Mouse (Mus musculus): Measurements from ENCODE around the gene Ywhag. TPM values are rescaled to one million over a fixed set of nuclear protein-coding genes. Genes with fewer than 3 reads are reported as not detected.
A peak's percentile ranks its signal among the peaks of the same experiment; 100 is the strongest.

Ywhag gene
- polyA plus RNA-seq, 1 experiment from 2014 or later: 57.1 TPM

DNA sequence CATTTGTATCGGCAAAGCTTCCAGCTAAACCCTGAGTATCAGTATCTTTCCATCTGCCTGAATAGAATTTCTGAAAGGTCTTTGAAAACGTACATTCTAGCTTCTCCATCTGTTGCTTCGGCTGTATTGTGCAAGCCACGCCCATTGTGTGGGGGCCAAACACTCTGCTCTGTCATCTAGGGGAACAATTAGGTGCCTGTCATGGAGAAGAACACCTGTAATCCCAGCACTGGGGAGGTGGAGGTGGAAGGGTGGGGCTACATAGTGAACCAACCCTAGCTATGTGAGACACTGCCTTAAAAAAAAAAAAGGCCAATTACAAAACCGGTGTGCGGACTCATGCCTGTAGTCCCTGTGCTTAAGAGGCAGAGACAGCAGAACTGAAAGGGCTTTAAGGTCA is 8.3 kb upstream of the Ywhag start:
- H3K4me2 ChIP-seq (replicated peaks; ENCODE audit: low read depth): no peak overlapping the region
- TF ChIP-seq CTCF (IDR thresholded peaks at IDR 0.05; ENCODE audit: low read depth): no peak

DNA sequence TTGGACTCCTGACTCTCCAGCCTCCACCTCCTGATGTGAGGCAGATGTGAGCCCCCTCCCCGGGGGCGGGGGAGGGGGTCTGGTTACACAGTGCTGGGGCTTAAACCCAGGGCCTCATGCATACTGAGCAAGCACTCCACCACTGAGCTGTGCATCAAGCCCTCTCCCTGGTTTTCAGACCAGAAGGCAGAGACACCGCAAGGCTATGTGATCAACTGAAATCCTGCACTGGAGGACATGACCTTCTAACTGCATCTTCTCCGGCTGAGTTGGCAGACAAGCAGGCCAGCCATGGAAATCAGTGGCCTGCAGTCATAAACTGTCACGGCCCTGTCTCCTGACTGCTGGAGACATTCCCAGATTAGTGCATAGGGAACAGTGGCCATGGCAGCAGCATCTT is 6.2 kb upstream of the Ywhag start:
- H3K27me3 ChIP-seq (replicated peaks; ENCODE audit: control insufficient read depth, insufficient read depth, low read length): no peaks in the 10 kb centered on the region
- no peak overlapping the region for H3K27ac ChIP-seq (ENCODE audit: low read depth, low read length)
- 54% methylated on average over 5 of the region's 5 CpGs for WGBS
- H3K4me3 ChIP-seq (ENCODE audit: low read depth, low read length): no peak overlapping the region
- no peaks in the 10 kb centered on the region for H3K4me1 ChIP-seq (replicated peaks; ENCODE audit: control insufficient read depth, insufficient read depth, low read length)
- H3K9me3 ChIP-seq (ENCODE audit: control insufficient read depth): no peaks in the 10 kb centered on the region
- no peaks in the 10 kb centered on the region for H3K36me3 ChIP-seq (ENCODE audit: control insufficient read depth, insufficient read depth)
- no peak overlapping the region for H3K4me2 ChIP-seq (replicated peaks; ENCODE audit: low read depth)
- no peak for ATAC-seq
- H3K9ac ChIP-seq (ENCODE audit: low read depth, low read length): no peak overlapping the region
- TF ChIP-seq CTCF (IDR thresholded peaks at IDR 0.05; ENCODE audit: low read depth): no peak

More for the DNA sequence above, 8.3 kb upstream of the Ywhag start:
- no peaks in the 10 kb centered on the region for H3K9me3 ChIP-seq (ENCODE audit: control insufficient read depth)
- H3K4me1 ChIP-seq (replicated peaks; ENCODE audit: control insufficient read depth, insufficient read depth, low read length): no peaks in the 10 kb centered on the region
- no peaks in the 10 kb centered on the region for H3K27me3 ChIP-seq (replicated peaks; ENCODE audit: control insufficient read depth, insufficient read depth, low read length)
- no peak overlapping the region for H3K9ac ChIP-seq (ENCODE audit: low read depth, low read length)
- H3K4me3 ChIP-seq (ENCODE audit: low read depth, low read length): no peak overlapping the region
- 57% methylated on average over 6 of the region's 6 CpGs for WGBS
- no peak for ATAC-seq
- no peak overlapping the region for H3K27ac ChIP-seq (ENCODE audit: low read depth, low read length)
- no peaks in the 10 kb centered on the region for H3K36me3 ChIP-seq (ENCODE audit: control insufficient read depth, insufficient read depth)

DNA sequence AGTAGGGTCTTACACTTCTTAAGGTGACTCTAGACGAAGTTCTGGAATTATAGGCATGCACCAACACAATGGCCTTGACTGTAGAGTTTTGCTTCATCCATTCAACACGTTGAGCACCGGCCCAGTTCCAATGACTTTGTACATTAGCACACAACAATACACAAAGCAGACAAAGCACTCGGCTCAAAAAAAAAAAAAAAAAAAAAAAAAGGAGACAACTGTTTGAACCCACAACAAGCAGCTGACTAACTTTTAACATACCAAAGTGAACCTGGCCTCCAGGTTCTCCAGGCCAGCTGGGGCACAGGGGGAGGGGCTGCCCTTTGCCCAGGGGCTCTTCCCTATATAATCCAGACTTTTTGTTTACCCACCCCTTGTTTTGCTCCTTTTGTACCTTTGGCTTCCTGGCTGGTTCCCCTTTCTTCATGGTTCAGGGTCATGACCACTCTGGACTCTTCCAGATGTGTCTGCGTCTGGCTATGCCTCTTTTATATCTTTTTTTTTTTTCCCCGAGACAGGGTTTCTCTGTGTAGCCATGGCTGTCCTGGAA is 1.3 kb upstream of the Ywhag start:
- no peak overlapping the region for H3K9ac ChIP-seq (ENCODE audit: low read depth, low read length)
- no peaks in the 10 kb centered on the region for H3K4me1 ChIP-seq (replicated peaks; ENCODE audit: control insufficient read depth, insufficient read depth, low read length)
- no peaks in the 10 kb centered on the region for H3K27me3 ChIP-seq (replicated peaks; ENCODE audit: control insufficient read depth, insufficient read depth, low read length)
- no peak overlapping the region for H3K4me3 ChIP-seq (ENCODE audit: low read depth, low read length)
- no peak for ATAC-seq
- TF ChIP-seq CTCF (IDR thresholded peaks at IDR 0.05; ENCODE audit: low read depth): no peak
- 0 out of 2 replicates have a peak, but pooled peaks cover 9% of the 10 kb centered on the region for H3K36me3 ChIP-seq (ENCODE audit: control insufficient read depth, insufficient read depth)
- WGBS: 78% methylated on average over 6 of the region's 6 CpGs
- no peak overlapping the region for H3K27ac ChIP-seq (ENCODE audit: low read depth, low read length)
- no peak overlapping the region for H3K4me2 ChIP-seq (replicated peaks; ENCODE audit: low read depth)
- H3K9me3 ChIP-seq (ENCODE audit: control insufficient read depth): no peaks in the 10 kb centered on the region

DNA sequence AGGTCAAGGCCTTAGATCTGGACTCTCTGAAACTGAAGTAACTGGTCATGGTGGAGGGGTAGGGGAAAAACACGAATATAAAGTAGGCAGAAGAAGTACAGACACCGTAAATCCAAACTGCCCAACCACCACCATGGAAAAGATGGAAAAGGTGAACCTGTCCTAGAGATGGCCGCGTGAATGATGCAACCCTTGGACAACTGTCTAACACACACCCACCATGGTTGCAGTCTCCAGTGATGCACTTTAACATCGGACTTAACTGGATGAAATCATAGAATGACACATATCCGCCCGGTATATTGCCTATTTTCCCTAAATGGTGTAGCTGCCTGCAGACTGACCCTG is 734 bp upstream of the Ywhag start:
- Histone ChIP-seq H3K9me3 (ENCODE audit: control insufficient read depth) (no peaks in the 10 kb centered on the region), H3K27ac (ENCODE audit: low read depth, low read length) (peak overlapping the region; percentile 94; the same call in 1 of the 2 replicates), H3K4me3 (ENCODE audit: low read depth, low read length) (peak overlapping the region; percentile 94), H3K27me3 (replicated peaks; ENCODE audit: control insufficient read depth, insufficient read depth, low read length) (no peaks in the 10 kb centered on the region), H3K36me3 (ENCODE audit: control insufficient read depth, insufficient read depth) (0 out of 2 replicates have a peak, but pooled peaks cover 14% of the 10 kb centered on the region), H3K4me2 (replicated peaks; ENCODE audit: low read depth) (peak overlapping the region; percentile 81), H3K4me1 (replicated peaks; ENCODE audit: control insufficient read depth, insufficient read depth, low read length) (no peaks in the 10 kb centered on the region), H3K9ac (ENCODE audit: low read depth, low read length) (no peak overlapping the region)
- ATAC-seq: peak; percentile 16; the same call in 1 of the 2 replicates
- WGBS: 45% methylated on average over 7 of the region's 7 CpGs
- TF ChIP-seq CTCF (IDR thresholded peaks at IDR 0.05; ENCODE audit: low read depth): no peak

DNA sequence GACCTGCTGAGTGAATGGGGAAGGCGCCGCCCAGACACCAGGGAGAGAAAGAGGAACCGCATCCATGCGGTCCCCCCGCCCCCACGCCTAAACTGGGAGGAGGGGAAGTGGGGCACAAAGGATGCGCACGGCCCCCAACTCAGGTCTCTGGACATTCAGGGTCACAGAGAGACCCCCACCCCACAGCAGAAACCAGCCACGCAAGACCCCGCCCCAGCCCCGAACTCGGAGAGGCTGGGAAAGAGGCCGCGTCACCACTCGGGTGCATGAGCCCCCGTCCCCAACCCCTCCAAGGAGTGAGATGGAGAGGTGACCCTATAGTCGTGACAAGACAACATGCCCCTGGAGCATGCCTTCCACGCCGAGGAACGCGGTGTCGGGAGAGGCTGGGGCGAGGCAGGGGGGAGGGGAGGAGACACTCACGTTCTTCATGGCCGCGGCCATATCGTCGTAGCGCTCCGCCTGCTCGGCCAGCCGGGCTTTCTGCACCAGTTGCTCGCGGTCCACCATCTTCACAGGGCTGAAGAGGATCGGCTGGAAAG is 445 bp downstream of the Ywhag start:
- H3K9ac ChIP-seq (ENCODE audit: low read depth, low read length): peak overlapping the region; percentile 59
- peak overlapping the region; percentile 94 for H3K4me3 ChIP-seq (ENCODE audit: low read depth, low read length)
- H3K27ac ChIP-seq (ENCODE audit: low read depth, low read length): peak overlapping the region; percentile 94
- H3K27me3 ChIP-seq (replicated peaks; ENCODE audit: control insufficient read depth, insufficient read depth, low read length): no peaks in the 10 kb centered on the region
- H3K4me2 ChIP-seq (replicated peaks; ENCODE audit: low read depth): peak overlapping the region; percentile 81
- no peaks in the 10 kb centered on the region for H3K9me3 ChIP-seq (ENCODE audit: control insufficient read depth)
- ATAC-seq: peak; percentile 70
- peaks cover 26% of the 10 kb centered on the region for H3K36me3 ChIP-seq (ENCODE audit: control insufficient read depth, insufficient read depth)
- under 1% methylated on average over 33 of the region's 35 CpGs for WGBS
- H3K4me1 ChIP-seq (replicated peaks; ENCODE audit: control insufficient read depth, insufficient read depth, low read length): no peaks in the 10 kb centered on the region
- TF ChIP-seq CTCF (IDR thresholded peaks at IDR 0.05; ENCODE audit: low read depth): no peak

DNA sequence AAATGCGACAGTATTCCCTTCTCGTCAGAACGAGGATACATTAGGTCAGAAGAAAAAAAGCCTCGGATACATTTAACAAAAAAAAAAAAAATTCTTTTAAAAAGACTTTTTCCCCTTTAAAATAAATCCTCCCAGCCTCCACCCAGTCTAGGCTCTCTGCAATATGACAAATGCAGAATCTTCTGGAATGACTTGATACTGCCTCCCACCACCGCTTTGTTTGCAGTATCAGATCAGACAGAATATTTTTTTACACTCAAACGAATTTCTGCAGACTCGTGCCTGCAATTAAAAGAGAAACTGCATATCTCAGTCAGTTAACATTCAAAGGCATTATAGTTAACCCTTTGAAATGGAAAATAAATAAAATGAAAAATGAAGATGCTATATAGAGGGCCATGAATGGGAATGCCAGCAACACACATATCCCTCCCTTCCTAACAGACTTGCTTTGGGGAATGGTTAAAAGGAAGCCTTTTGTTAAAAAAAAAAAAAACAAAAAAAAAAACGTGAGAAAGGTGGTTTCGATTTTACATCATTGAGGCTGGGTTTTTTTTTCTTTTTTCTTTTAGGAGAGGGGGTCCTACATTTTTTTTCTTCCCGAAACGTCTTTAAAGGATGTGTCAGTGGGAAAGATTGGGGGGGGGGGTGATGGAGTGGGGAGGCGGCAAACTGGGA is 1.1 kb downstream of the Ywhag start:
- H3K27ac ChIP-seq (ENCODE audit: low read depth, low read length): peak overlapping the region; percentile 94
- H3K4me3 ChIP-seq (ENCODE audit: low read depth, low read length): peak overlapping the region; percentile 94
- TF ChIP-seq CTCF (IDR thresholded peaks at IDR 0.05; ENCODE audit: low read depth): no peak
- no peak for ATAC-seq
- H3K36me3 ChIP-seq (ENCODE audit: control insufficient read depth, insufficient read depth): peaks cover 26% of the 10 kb centered on the region
- no peaks in the 10 kb centered on the region for H3K27me3 ChIP-seq (replicated peaks; ENCODE audit: control insufficient read depth, insufficient read depth, low read length)
- peak overlapping the region; percentile 59 for H3K9ac ChIP-seq (ENCODE audit: low read depth, low read length)
- H3K4me2 ChIP-seq (replicated peaks; ENCODE audit: low read depth): peak overlapping the region; percentile 81
- H3K4me1 ChIP-seq (replicated peaks; ENCODE audit: control insufficient read depth, insufficient read depth, low read length): no peaks in the 10 kb centered on the region
- H3K9me3 ChIP-seq (ENCODE audit: control insufficient read depth): no peaks in the 10 kb centered on the region
- WGBS: 6% methylated on average over 12 of the region's 12 CpGs
